Mouse (Mus musculus): ENCODE results near the gene Trpm1.

The Trpm1 gene

GRCm38 (mm10) chr7:64296286-64297010, 142.8 kb downstream of the Trpm1 start:
- DNase-seq: no peak

- DNase-seq: no peak
Measured at GRCm38 (mm10) chr7:64310241-64310640, 156.6 kb downstream of the Trpm1 start.

- DNase-seq: no peak
Measured at GRCm38 (mm10) chr7:64310756-64311155, 157.1 kb downstream of the Trpm1 start.

- DNase-seq: peak; percentile 30
Measured at GRCm38 (mm10) chr7:64312811-64313210, 159.2 kb downstream of the Trpm1 start.
